Mouse (Mus musculus): ENCODE results near the gene Nav1.

Nav1 gene

GRCm38 (mm10) chr1:135617344-135617743 is 10.2 kb upstream of the Nav1 start:
- DNase-seq (ENCODE audit: low spot score in 2 of 2): no peak

GRCm38 (mm10) chr1:135615715-135616641 is 8.9 kb upstream of the Nav1 start:
- peak; percentile 79 to 84 for DNase-seq (ENCODE audit: low spot score in 2 of 2)

- DNase-seq (ENCODE audit: low spot score in 2 of 2): no peak
These were observed 2.5 kb upstream of the Nav1 start for GRCm38 (mm10) chr1:135609621-135610020.

- no peak for DNase-seq (ENCODE audit: low spot score in 2 of 2)
These were observed 610 bp downstream of the Nav1 start for GRCm38 (mm10) chr1:135606355-135607015.

- DNase-seq (ENCODE audit: low spot score in 2 of 2): no peak
These were observed 1.6 kb downstream of the Nav1 start for GRCm38 (mm10) chr1:135605530-135605929.

- peak; percentile 68 to 71 for DNase-seq (ENCODE audit: low spot score in 2 of 2)
These were observed 2.6 kb downstream of the Nav1 start for GRCm38 (mm10) chr1:135604361-135605052.

- peak in 1 of 2 experiments; percentile 60 for DNase-seq (ENCODE audit: low spot score in 2 of 2)
These were observed 3.8 kb downstream of the Nav1 start for GRCm38 (mm10) chr1:135603121-135603870.

- DNase-seq (ENCODE audit: low spot score in 2 of 2): no peak
These were observed 6.8 kb downstream of the Nav1 start for GRCm38 (mm10) chr1:135600023-135601005.

- no peak for DNase-seq (ENCODE audit: low spot score in 2 of 2)
These were observed 8.7 kb downstream of the Nav1 start for GRCm38 (mm10) chr1:135598251-135598879.

- no peak for DNase-seq (ENCODE audit: low spot score in 2 of 2)
These were observed 12.7 kb downstream of the Nav1 start for GRCm38 (mm10) chr1:135594279-135594903.

GRCm38 (mm10) chr1:135593560-135594278 is 13.4 kb downstream of the Nav1 start:
- DNase-seq (ENCODE audit: low spot score in 2 of 2): peak; percentile 62 to 71

GRCm38 (mm10) chr1:135590776-135591175 is 16.3 kb downstream of the Nav1 start:
- DNase-seq (ENCODE audit: low spot score in 2 of 2): no peak

GRCm38 (mm10) chr1:135588973-135589372 is 18.1 kb downstream of the Nav1 start:
- DNase-seq (ENCODE audit: low spot score in 2 of 2): no peak

GRCm38 (mm10) chr1:135586903-135587302 is 20.2 kb downstream of the Nav1 start:
- no peak for DNase-seq (ENCODE audit: low spot score in 2 of 2)

- DNase-seq (ENCODE audit: low spot score in 2 of 2): peak; percentile 88 to 92
These were observed 21.5 kb downstream of the Nav1 start for GRCm38 (mm10) chr1:135585573-135585972.

- DNase-seq (ENCODE audit: low spot score in 2 of 2): peak; percentile 82 to 83
These were observed 22.2 kb downstream of the Nav1 start for GRCm38 (mm10) chr1:135584587-135585541.

All from right cerebral cortex, postnatal 10 days (tissue).